Mouse (Mus musculus): ENCODE measurements around the gene Dck. TPM values are rescaled to one million over a fixed set of nuclear protein-coding genes. Genes with fewer than 3 reads are reported as not detected.

Gene Dck
- polyA plus RNA-seq, 1 experiment from 2014 or later: 118 TPM

- Histone ChIP-seq H3K4me2 (ENCODE audit: low read depth) (no peak overlapping the region), H3K27me3 (ENCODE audit: control insufficient read depth, insufficient read depth, low read length) (no peaks in the 10 kb centered on the region), H3K36me3 (ENCODE audit: control insufficient read depth, insufficient read depth, low read length) (peaks cover 7% of the 10 kb centered on the region), H3K4me1 (ENCODE audit: control insufficient read depth, insufficient read depth, low read length) (peaks cover 10% of the 10 kb centered on the region), H3K4me3 (ENCODE audit: low read depth, low read length) (no peak overlapping the region), H3K9ac (ENCODE audit: low read length) (no peak overlapping the region), H3K27ac (ENCODE audit: low read depth, low read length) (no peak overlapping the region), H3K9me3 (ENCODE audit: control insufficient read depth, low read length) (no peaks in the 10 kb centered on the region)
- WGBS: 91% methylated on average over 6 of the region's 6 CpGs
- DNase-seq (ENCODE audit: low spot score): no peak
- no peak for ATAC-seq (ENCODE audit: insufficient read depth, low FRiP score, low TSS enrichment)
Observed at GRCm38 (mm10) chr5:88768201-88768600, 3.4 kb downstream of the Dck start.

DNA sequence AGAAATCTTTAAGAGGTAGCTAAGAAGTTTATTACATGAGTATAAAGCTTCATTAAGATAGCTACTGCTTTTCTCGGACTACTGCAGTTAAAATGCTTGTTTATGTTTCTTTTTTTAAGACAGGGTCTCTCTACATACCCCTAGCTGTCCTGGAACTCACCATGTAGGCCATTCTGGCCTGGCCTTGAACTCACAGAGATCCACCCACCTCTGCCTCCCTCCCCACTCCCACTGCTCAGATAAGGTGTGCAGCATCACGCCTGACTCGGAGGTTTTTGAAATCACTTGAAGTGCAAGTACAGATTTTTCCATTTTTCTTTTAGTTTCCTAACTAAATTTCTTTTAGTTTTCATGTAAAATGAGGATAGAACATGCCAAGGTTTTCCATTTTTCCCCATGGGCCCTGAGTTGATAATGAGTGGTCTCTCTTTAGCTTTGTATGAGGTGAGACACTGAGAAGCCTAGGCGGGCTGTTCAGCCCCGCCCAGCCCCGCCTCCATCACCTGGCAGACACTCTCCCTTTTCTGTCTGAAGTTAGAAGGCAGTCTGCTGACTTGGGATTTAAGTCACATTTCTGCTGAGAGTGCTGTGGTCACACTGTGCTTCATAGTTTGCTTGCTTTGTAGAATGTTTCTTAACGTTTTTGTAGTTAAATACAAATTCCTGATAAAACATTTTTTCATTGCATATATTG, 17.4 kb downstream of the Dck start:
- ATAC-seq (ENCODE audit: insufficient read depth, low FRiP score, low TSS enrichment): no peak
- no peak for DNase-seq (ENCODE audit: low spot score)
- Histone ChIP-seq H3K4me1 (ENCODE audit: control insufficient read depth, insufficient read depth, low read length) (no peaks in the 10 kb centered on the region), H3K27me3 (ENCODE audit: control insufficient read depth, insufficient read depth, low read length) (no peaks in the 10 kb centered on the region), H3K36me3 (ENCODE audit: control insufficient read depth, insufficient read depth, low read length) (peaks cover 11% of the 10 kb centered on the region), H3K4me2 (ENCODE audit: low read depth) (no peak overlapping the region), H3K9ac (ENCODE audit: low read length) (no peak overlapping the region), H3K9me3 (ENCODE audit: control insufficient read depth, low read length) (no peaks in the 10 kb centered on the region), H3K4me3 (ENCODE audit: low read depth, low read length) (no peak overlapping the region), H3K27ac (ENCODE audit: low read depth, low read length) (no peak overlapping the region)
- WGBS: 82% methylated on average over 7 of the region's 7 CpGs

GRCm38 (mm10) chr5:88785059-88785458, 20.3 kb downstream of the Dck start:
- no peak for ATAC-seq (ENCODE audit: insufficient read depth, low FRiP score, low TSS enrichment)
- Histone ChIP-seq H3K9me3 (ENCODE audit: control insufficient read depth, low read length) (no peaks in the 10 kb centered on the region), H3K4me2 (ENCODE audit: low read depth) (no peak overlapping the region), H3K27ac (ENCODE audit: low read depth, low read length) (no peak overlapping the region), H3K4me1 (ENCODE audit: control insufficient read depth, insufficient read depth, low read length) (no peaks in the 10 kb centered on the region), H3K9ac (ENCODE audit: low read length) (no peak overlapping the region), H3K36me3 (ENCODE audit: control insufficient read depth, insufficient read depth, low read length) (peaks cover 7% of the 10 kb centered on the region), H3K27me3 (ENCODE audit: control insufficient read depth, insufficient read depth, low read length) (no peaks in the 10 kb centered on the region), H3K4me3 (ENCODE audit: low read depth, low read length) (no peak overlapping the region)
- no peak for DNase-seq (ENCODE audit: low spot score)
- 90% methylated on average over 1 of the region's 1 CpGs for WGBS

DNA sequence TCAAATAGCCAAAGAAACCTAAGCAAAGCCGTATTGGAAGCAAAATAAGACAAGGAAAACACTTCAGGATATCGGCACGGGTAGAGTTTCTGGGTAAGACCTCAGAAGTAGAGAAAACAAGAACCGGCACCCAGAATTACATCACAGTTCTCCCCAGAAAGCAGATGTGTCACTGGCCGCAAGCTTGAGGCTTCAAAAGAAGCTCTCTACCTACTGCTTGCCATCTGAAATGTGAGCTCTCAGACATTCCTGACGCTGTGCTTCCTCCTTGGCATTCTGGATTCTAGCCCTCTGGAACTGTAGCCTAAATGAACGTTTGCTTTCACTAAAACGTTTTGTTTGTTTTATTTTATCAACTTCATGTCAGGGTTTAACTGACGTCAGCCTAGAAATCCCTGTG, 25.9 kb downstream of the Dck start:
- Histone ChIP-seq H3K4me2 (ENCODE audit: low read depth) (no peak overlapping the region), H3K4me3 (ENCODE audit: low read depth, low read length) (no peak overlapping the region), H3K27me3 (ENCODE audit: control insufficient read depth, insufficient read depth, low read length) (no peaks in the 10 kb centered on the region), H3K9ac (ENCODE audit: low read length) (no peak overlapping the region), H3K9me3 (ENCODE audit: control insufficient read depth, low read length) (no peaks in the 10 kb centered on the region), H3K36me3 (ENCODE audit: control insufficient read depth, insufficient read depth, low read length) (no peaks in the 10 kb centered on the region), H3K4me1 (ENCODE audit: control insufficient read depth, insufficient read depth, low read length) (no peaks in the 10 kb centered on the region), H3K27ac (ENCODE audit: low read depth, low read length) (no peak overlapping the region)
- no peak for DNase-seq (ENCODE audit: low spot score)
- 61% methylated on average over 9 of the region's 9 CpGs for WGBS
- no peak for ATAC-seq (ENCODE audit: insufficient read depth, low FRiP score, low TSS enrichment)

GRCm38 (mm10) chr5:88791256-88792245, 26.8 kb downstream of the Dck start:
- Histone ChIP-seq H3K4me2 (ENCODE audit: low read depth) (no peak overlapping the region), H3K9me3 (ENCODE audit: control insufficient read depth, low read length) (no peaks in the 10 kb centered on the region), H3K36me3 (ENCODE audit: control insufficient read depth, insufficient read depth, low read length) (no peaks in the 10 kb centered on the region), H3K4me1 (ENCODE audit: control insufficient read depth, insufficient read depth, low read length) (no peaks in the 10 kb centered on the region), H3K27ac (ENCODE audit: low read depth, low read length) (no peak overlapping the region), H3K9ac (ENCODE audit: low read length) (no peak overlapping the region), H3K4me3 (ENCODE audit: low read depth, low read length) (no peak overlapping the region), H3K27me3 (ENCODE audit: control insufficient read depth, insufficient read depth, low read length) (no peaks in the 10 kb centered on the region)
- WGBS: 42% methylated on average over 10 of the region's 10 CpGs
- peak; percentile 50; the same call in 1 of the 2 replicates for ATAC-seq (ENCODE audit: insufficient read depth, low FRiP score, low TSS enrichment)
- peak; percentile 59 for DNase-seq (ENCODE audit: low spot score)

- WGBS: 87% methylated on average over 3 of the region's 3 CpGs
- H3K36me3 ChIP-seq (ENCODE audit: control insufficient read depth, insufficient read depth, low read length): no peaks in the 10 kb centered on the region
- DNase-seq (ENCODE audit: low spot score) (no peak), ATAC-seq (ENCODE audit: insufficient read depth, low FRiP score, low TSS enrichment) (no peak)
- no peak overlapping the region for H3K4me2 ChIP-seq (ENCODE audit: low read depth)
- no peak overlapping the region for H3K4me3 ChIP-seq (ENCODE audit: low read depth, low read length)
- no peak overlapping the region for H3K9ac ChIP-seq (ENCODE audit: low read length)
- no peaks in the 10 kb centered on the region for H3K4me1 ChIP-seq (ENCODE audit: control insufficient read depth, insufficient read depth, low read length)
- H3K27me3 ChIP-seq (ENCODE audit: control insufficient read depth, insufficient read depth, low read length): no peaks in the 10 kb centered on the region
- H3K27ac ChIP-seq (ENCODE audit: low read depth, low read length): no peak overlapping the region
- no peaks in the 10 kb centered on the region for H3K9me3 ChIP-seq (ENCODE audit: control insufficient read depth, low read length)
Observed at GRCm38 (mm10) chr5:88793676-88794075, 28.9 kb downstream of the Dck start.

DNA sequence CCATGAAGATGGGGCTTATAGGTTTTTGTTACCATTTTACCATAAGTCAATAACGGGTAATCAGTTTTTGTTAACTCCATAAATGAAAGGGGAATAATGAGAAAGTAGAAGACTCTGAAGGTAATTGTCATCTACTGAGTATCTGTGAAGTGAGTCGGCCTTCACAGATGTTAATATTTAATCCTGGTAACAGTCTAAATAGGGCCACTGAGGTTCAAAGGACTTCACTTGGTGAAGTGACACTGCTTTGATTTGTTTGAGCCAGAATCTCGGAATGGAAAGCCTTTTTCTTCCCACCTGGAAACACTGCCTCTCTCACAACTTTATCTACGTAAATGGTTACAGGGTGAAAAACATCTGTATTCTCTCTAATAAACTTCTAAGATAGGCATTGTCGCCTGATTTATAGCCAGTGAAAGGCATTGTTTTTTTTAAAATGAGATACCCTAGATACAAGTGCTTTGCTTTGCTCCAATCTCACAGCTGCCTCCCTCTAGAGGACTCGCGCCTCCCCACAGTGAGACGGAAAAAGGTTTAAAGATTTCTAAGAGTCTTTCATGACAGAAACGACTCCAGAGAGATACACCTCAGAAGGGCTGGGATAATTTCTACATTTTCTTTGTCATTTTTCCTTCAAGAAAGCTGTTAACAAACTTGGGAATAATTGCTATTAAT, 31.3 kb downstream of the Dck start:
- H3K4me1 ChIP-seq (ENCODE audit: control insufficient read depth, insufficient read depth, low read length): no peaks in the 10 kb centered on the region
- H3K9me3 ChIP-seq (ENCODE audit: control insufficient read depth, low read length): no peaks in the 10 kb centered on the region
- no peak overlapping the region for H3K9ac ChIP-seq (ENCODE audit: low read length)
- H3K36me3 ChIP-seq (ENCODE audit: control insufficient read depth, insufficient read depth, low read length): no peaks in the 10 kb centered on the region
- 31% methylated on average over 9 of the region's 9 CpGs for WGBS
- no peaks in the 10 kb centered on the region for H3K27me3 ChIP-seq (ENCODE audit: control insufficient read depth, insufficient read depth, low read length)
- no peak overlapping the region for H3K4me2 ChIP-seq (ENCODE audit: low read depth)
- H3K4me3 ChIP-seq (ENCODE audit: low read depth, low read length): no peak overlapping the region
- no peak overlapping the region for H3K27ac ChIP-seq (ENCODE audit: low read depth, low read length)
- ATAC-seq (ENCODE audit: insufficient read depth, low FRiP score, low TSS enrichment): no peak
- DNase-seq (ENCODE audit: low spot score): no peak

GRCm38 (mm10) chr5:88796588-88796987, 31.8 kb downstream of the Dck start:
- no peaks in the 10 kb centered on the region for H3K9me3 ChIP-seq (ENCODE audit: control insufficient read depth, low read length)
- 45% methylated on average over 11 of the region's 11 CpGs for WGBS

More at GRCm38 (mm10) chr5:88796588-88796987, 31.8 kb downstream of the Dck start:
- Histone ChIP-seq H3K9ac (ENCODE audit: low read length) (no peak overlapping the region), H3K4me3 (ENCODE audit: low read depth, low read length) (no peak overlapping the region), H3K36me3 (ENCODE audit: control insufficient read depth, insufficient read depth, low read length) (no peaks in the 10 kb centered on the region), H3K4me1 (ENCODE audit: control insufficient read depth, insufficient read depth, low read length) (no peaks in the 10 kb centered on the region), H3K4me2 (ENCODE audit: low read depth) (no peak overlapping the region), H3K27ac (ENCODE audit: low read depth, low read length) (no peak overlapping the region), H3K27me3 (ENCODE audit: control insufficient read depth, insufficient read depth, low read length) (no peaks in the 10 kb centered on the region)
- no peak for ATAC-seq (ENCODE audit: insufficient read depth, low FRiP score, low TSS enrichment)
- no peak for DNase-seq (ENCODE audit: low spot score)

Data from neural tube, embryonic 11.5 days (tissue).